Mouse (Mus musculus): ENCODE measurements around the gene Acot4. TPM values are rescaled to one million over a fixed set of nuclear protein-coding genes. Genes with fewer than 3 reads are reported as not detected.
"Not testable (repeated sequence)": the region's sequence is repeated elsewhere in the genome, so short reads cannot be mapped to it uniquely, and the experiment has no call there.

Gene Acot4
- total RNA-seq, 2 experiments from 2014 or later: 1.2 to 1.3 TPM

DNA sequence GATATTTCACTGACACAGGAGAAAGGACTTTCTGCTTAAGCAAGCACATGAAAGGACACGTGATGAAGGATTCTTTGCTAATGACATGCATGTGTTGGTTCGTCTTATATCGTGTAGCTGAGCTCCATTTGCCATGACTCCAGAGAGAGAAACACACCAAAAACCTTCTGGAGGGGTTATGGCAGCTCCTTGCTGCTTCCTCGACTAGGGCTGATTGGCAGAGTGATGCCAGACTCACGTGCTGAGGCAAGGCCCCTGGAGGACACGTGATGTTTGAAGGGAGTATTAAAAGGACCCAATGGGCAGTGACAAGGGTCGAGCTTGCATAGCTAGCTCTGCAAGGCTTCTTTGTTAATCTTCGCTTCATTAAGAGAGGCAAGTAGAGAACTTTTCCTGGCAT, 30.1 kb downstream of the Acot4 start:
- DNase-seq: no peak
- intact Hi-C loops (cut with DNase I): loop anchor here (10.0 kb wide), 1 partner anchor 353 kb away; no protein-coding TSS in a partner anchor

- no peak for DNase-seq
- intact Hi-C loops (cut with DNase I): loop anchor here (10.0 kb wide), 1 partner anchor 354 kb away; no protein-coding TSS in a partner anchor
These were observed 30.8 kb downstream of the Acot4 start, which contains the start of gene Acot5 for GRCm38 (mm10) chr12:84068986-84069385. Gene Acot5 (plus strand): TSS chr12:84069325.

DNA sequence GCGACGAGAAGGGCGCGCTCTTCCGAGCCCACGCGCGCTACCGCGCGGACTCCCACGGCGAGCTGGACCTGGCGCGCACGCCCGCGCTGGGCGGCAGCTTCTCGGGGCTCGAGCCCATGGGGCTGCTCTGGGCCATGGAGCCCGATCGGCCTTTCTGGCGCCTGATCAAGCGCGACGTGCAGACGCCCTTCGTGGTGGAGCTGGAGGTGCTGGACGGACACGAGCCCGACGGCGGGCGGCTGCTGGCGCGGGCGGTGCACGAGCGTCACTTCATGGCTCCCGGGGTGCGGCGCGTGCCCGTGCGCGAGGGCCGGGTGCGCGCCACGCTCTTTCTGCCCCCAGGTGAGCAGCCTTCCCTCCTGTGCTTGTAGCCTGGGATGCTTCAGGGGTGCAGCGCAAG, 31.4 kb downstream of the Acot4 start:
- intact Hi-C loops (cut with DNase I): loop anchor here (10.0 kb wide), 1 partner anchor 355 kb away; no protein-coding TSS in a partner anchor
- DNase-seq: peak; percentile 23 to 40

- DNase-seq: no peak
- intact Hi-C loops (cut with DNase I): no loop called here
These were observed 33.5 kb downstream of the Acot4 start for GRCm38 (mm10) chr12:84071696-84072095.

DNA sequence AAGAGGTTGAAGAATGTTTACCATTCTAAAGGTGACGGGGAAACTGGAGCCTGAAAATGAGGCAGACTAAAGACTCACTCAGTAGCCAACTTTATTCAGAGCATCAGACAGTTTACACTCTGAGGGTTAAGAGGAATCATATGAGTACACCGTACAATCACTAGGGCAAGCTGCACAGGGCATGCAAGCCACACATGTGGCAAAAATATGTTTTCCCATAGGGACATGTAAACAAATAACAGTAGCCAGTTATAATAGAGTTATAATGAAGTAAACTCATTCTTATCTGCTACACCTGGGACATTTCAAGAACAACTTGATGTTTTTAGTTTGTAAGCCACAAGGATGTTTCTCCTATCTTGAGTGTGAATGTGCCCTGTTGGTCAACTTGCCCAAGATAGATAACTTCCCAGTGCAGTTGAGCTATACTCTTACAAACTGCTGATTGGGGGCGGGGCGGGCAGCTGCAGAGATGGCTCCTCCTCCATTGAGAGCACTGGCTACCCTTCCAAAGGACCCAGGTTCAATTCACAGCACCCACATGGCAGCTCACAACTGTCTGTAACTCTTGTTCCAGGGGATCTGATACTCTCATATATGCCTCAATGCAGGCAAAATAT, 39.3 kb downstream of the Acot4 start:
- no peak for DNase-seq
- intact Hi-C loops (cut with DNase I): no loop called here

- DNase-seq: no peak
- intact Hi-C loops (cut with DNase I): no loop called here
These were observed 45.7 kb downstream of the Acot4 start for GRCm38 (mm10) chr12:84083842-84084241.

- DNase-seq: no peak
- intact Hi-C loops (cut with DNase I): no loop called here
These were observed 46.4 kb downstream of the Acot4 start for GRCm38 (mm10) chr12:84084581-84084980.

GRCm38 (mm10) chr12:84094666-84095065, 56.5 kb downstream of the Acot4 start:
- intact Hi-C loops (cut with DNase I); DNase-seq: not testable (repeated sequence)

Other genes with a start within 250 kb of the Acot4 start
- 10 to 100 TPM; 31.4 to 36.3 TPM for gene Numb, start 116.4 kb upstream of the Acot4 start, total RNA-seq (2021)
- 1 to 10 TPM; 5.0 to 5.3 TPM for gene Riox1, start 87.8 kb upstream of the Acot4 start, total RNA-seq (2021)
- not detected for gene Heatr4, start 53.5 kb upstream of the Acot4 start, total RNA-seq (2021)
- 100 to 1,000 TPM; 139 to 166 TPM for gene Acot2, start 50.5 kb upstream of the Acot4 start, total RNA-seq (2021)
- 10 to 100 TPM; 75.0 to 91.8 TPM for gene Acot1, start 28.9 kb upstream of the Acot4 start, total RNA-seq (2021)
- gene Gm49366, start 556 bp downstream of the Acot4 start, total RNA-seq (2021): under 1 TPM in 1 of 2 experiments, not detected in 1; 0.76 TPM
- 1 to 10 TPM; 1.9 TPM for gene Acot3, start 13.8 kb downstream of the Acot4 start, total RNA-seq (2021)
- not detected for gene Acot5, start 30.9 kb downstream of the Acot4 start, total RNA-seq (2021)
- 1 to 10 TPM; 1.7 to 3.3 TPM for gene Acot6, start 62.3 kb downstream of the Acot4 start, total RNA-seq (2021)
- 1 to 10 TPM; 8.5 to 8.8 TPM for gene Dnal1, start 76.0 kb downstream of the Acot4 start, total RNA-seq (2021)
- under 1 TPM; 0.11 to 0.22 TPM for gene Pnma1, start 110.1 kb downstream of the Acot4 start, total RNA-seq (2021)
- 10 to 100 TPM; 15.6 to 15.9 TPM for gene Elmsan1, start 180.5 kb downstream of the Acot4 start, total RNA-seq (2021)
- 100 to 1,000 TPM; 210 to 234 TPM for gene Ptgr2, start 246.9 kb downstream of the Acot4 start, total RNA-seq (2021)